Mouse (Mus musculus) Patski (cell line): ENCODE results near the gene Kat2b. TPM values are rescaled to one million over a fixed set of nuclear protein-coding genes. Genes with fewer than 3 reads are reported as not detected.
"Not testable (repeated sequence)": the region's sequence is repeated elsewhere in the genome, so short reads cannot be mapped to it uniquely, and the experiment has no call there.

Experiments
- ATAC-seq: fragments of 100-300 bp; one replicate; pipeline ENCODE4 v1.8.0; 2021
- CTCF ChIA-PET: fragments of 350-600 bp; sonication (Branson Sonifier 250); formaldehyde crosslinking; loops from one replicate; lab custom pipeline; 2022; ENCODE audit warnings: inconsistent platforms; lab: Charles Lee
- POLR2A ChIA-PET: fragments of 350-600 bp; sonication (Branson Sonifier 250); formaldehyde crosslinking; loops from one replicate; lab custom pipeline; 2022; ENCODE audit warnings: antibody characterized with exemption, inconsistent platforms; lab: Charles Lee
- DNase-seq: peaks from one replicate; pipeline ENCODE4 v3.0.0-alpha.2; 2011; ENCODE audit warnings: low read depth, low spot score
- H3K27me3 ChIP-seq: fragments of 371-371 bp; one replicate; pipeline ENCODE4 v1.5.1; 2021
- CTCF ChIP-seq: fragments of 100-300 bp; IDR thresholded peaks from one replicate; pipeline ENCODE4 v1.5.1; 2021
- in situ Hi-C: fragments of 300-500 bp; cut with MboI; formaldehyde crosslinking; loops from 3 replicates; pipeline ENCODE4 v1.11.1; 2018; ENCODE audit warnings: low pct_unique_long_range_greater_than_20kb, mixed read lengths
- polyA plus RNA-seq: library from polyadenylated mRNA; unstranded; gene quantifications from one replicate; pipeline ENCODE4 v1.2.3, GENCODE M21; 2021

Kat2b gene
- polyA plus RNA-seq, 1 experiment from 2014 or later: 53.3 TPM

DNA sequence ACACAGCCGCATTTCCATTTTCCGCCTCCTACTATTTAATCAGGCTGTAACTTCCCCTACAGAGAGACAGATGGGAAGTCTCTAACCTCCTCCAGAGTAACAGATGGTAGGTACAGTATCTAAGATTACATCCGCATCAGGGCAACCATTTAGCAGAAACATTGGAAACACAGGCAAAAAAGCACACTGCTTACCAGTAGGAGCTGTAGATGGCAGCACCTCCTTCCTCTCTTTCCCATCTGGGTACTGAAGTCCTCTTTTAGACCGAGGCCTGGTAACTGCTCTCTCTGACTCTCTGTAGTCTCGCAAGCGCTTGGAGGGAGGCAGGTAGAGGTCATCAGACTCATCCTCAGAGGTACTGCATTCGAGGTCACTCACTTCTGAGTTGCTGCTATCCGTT, 112.1 kb downstream of the Kat2b start:
- TF ChIP-seq CTCF: peak; percentile 53
- DNase-seq: no peak
- POLR2A ChIA-PET: no interaction called here
- H3K27me3 ChIP-seq: no peaks in the 10 kb centered on the region
- in situ Hi-C loops: loop anchor here (25.0 kb wide), 2 partner anchors 484 to 1116 kb away; no protein-coding TSS in a partner anchor
- CTCF ChIA-PET: interaction anchor here (1.1 to 2.1 kb wide), 2 partner anchors 10 to 95 kb away, joined by 3 to 5 read pairs; partner anchors contain the start of gene Sgo1
- peak; percentile 85 for ATAC-seq

DNA sequence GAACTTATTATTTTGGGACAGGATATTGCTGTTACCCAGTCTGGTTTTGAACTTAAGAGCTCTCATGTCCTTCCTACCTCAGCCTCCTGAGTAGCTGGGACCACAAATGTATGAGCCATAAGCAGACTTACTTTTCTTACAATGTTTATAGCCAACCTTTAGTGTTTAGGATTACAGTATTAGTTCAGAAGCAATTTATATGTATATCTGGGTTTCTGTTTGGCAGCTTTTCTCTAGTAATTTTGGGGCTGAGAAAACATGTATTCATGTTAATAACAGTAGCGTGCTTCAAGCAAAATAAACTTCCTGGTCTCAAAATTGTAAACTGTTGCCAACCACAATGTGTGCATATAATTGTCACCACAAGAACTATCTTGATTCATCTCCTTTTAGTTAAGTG, 121.7 kb downstream of the Kat2b start:
- no peak for DNase-seq
- no peak for ATAC-seq
- no peak for TF ChIP-seq CTCF
- in situ Hi-C loops: loop anchor here (25.0 kb wide), 2 partner anchors 474 to 1126 kb away; no protein-coding TSS in a partner anchor
- CTCF ChIA-PET: interaction anchor here (2.1 kb wide), 1 partner anchor 9 kb away, joined by 5 read pairs; no protein-coding TSS in a partner anchor
- POLR2A ChIA-PET: no interaction called here
- no peaks in the 10 kb centered on the region for H3K27me3 ChIP-seq

DNA sequence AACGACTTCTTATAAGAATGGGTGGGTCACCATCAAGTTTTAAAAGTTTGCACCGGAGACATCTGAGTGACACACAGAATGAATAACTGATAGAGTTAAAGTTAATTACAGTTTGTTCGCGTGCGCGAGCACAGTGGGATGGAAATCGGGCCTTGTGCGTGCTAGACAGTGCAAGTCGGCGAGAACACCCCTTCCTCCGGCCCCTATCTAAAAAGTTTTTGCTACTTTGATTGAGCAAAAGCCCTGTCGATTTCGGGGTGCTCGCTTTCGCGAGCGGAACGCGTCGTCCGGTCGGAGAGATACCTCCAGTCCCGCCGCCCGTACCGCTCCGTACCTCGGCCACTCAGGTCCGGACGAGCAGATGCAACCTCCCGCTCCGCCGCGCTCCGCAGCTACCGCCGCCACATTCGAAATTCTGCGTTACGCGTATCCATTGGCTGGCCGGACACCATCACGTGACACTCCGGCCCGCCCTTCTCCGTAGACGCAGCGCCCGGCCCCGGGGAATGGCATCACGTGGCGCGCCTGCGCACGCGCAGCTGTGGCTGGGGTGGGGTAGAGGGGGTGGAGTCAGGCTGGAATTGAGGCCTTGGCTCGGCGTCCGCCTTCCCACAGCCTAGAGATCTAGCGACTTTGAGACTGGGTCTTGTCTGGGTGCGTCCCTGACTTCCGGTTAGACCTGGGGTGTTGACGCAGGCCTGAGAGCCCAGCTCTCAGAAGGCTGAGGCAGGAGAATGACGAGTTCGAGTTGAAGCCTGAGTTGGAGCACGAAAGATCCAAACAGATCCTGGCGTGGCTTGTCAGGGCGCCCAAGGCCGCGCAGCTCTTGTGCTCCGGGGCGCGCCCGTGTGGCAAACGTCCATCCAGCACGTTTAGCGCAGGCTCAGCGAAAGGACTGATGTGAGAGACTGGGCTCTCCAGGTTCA, 122.5 kb downstream of the Kat2b start, which contains the start of gene Sgo1:
Gene Sgo1 (minus strand): TSS at position 457 of the 926 bp plus-strand sequence.
- ChIA-PET CTCF (interaction anchor here (1.1 to 2.1 kb wide), 2 partner anchors 10 to 159 kb away, joined by 4 to 5 read pairs; no protein-coding TSS in a partner anchor), POLR2A (interaction anchor here (0.6 to 1.3 kb wide), 2 partner anchors 15 to 18 kb away, joined by 4 to 5 read pairs; no protein-coding TSS in a partner anchor)
- in situ Hi-C loops: loop anchor here (25.0 kb wide), 2 partner anchors 473 to 1127 kb away; no protein-coding TSS in a partner anchor

DNA sequence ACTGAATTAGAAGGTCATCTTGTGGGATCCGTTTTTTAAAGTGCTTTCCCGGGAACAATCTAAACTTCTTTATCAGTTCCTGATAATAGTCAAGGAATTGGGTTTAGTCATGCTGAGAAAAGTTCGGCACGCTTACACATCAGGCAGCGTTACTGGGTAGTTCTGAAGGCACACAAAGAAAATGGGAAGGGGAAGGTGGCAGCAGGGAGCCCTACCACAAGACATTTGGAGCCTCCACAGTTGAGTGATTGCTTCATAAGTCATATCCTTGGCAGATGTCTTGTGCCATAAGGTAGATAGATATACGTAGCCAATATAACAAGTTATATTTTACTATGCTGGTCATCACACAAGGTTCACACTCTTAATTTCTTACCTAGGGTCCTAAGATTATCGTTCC, 123.3 kb downstream of the Kat2b start:
- ChIA-PET CTCF (interaction anchor here (1.1 kb wide), 1 partner anchor 160 kb away, joined by 4 read pairs; no protein-coding TSS in a partner anchor), POLR2A (interaction anchor here (1.3 kb wide), 1 partner anchor 16 kb away, joined by 4 read pairs; no protein-coding TSS in a partner anchor)
- no peak for DNase-seq
- in situ Hi-C loops: loop anchor here (5.0 to 25.0 kb wide), 4 partner anchors 145 to 1128 kb away; no protein-coding TSS in a partner anchor
- no peak for TF ChIP-seq CTCF
- no peaks in the 10 kb centered on the region for H3K27me3 ChIP-seq
- no peak for ATAC-seq

More for the DNA sequence above, 122.5 kb downstream of the Kat2b start, which contains the start of gene Sgo1:
- no peaks in the 10 kb centered on the region for H3K27me3 ChIP-seq
- peak; percentile 85 for DNase-seq
- peak; percentile 96 for ATAC-seq
- TF ChIP-seq CTCF: peak; percentile 77

DNA sequence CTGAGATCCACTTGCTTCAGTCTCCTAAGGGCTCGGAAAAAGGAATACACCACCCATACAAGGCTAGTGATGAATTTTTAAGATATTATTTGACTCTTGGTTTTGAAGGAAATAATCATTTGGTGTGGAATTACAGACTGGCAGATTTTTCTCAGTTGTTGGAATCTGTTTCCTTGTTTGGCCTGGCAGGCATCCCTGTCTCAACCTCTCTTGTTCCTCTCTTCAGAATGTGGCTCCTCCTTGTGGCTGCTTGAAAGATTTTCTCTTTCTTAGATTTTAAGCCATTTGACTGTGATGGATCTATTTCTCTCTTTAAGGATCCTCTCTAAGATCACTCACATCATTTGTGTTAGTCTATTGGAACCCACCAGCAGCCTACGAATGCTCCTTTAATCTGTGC, 127.4 kb downstream of the Kat2b start:
- in situ Hi-C loops: loop anchor here (5.0 to 25.0 kb wide), 4 partner anchors 141 to 1132 kb away; no protein-coding TSS in a partner anchor
- DNase-seq: no peak
- POLR2A ChIA-PET: interaction anchor here (0.6 kb wide), 1 partner anchor 360 kb away, joined by 7 read pairs; no protein-coding TSS in a partner anchor
- H3K27me3 ChIP-seq: no peaks in the 10 kb centered on the region
- ATAC-seq: no peak
- TF ChIP-seq CTCF: peak; percentile 65
- CTCF ChIA-PET: interaction anchor here (1.2 to 2.0 kb wide), 2 partner anchors 10 to 180 kb away, joined by 3 to 4 read pairs; no protein-coding TSS in a partner anchor

DNA sequence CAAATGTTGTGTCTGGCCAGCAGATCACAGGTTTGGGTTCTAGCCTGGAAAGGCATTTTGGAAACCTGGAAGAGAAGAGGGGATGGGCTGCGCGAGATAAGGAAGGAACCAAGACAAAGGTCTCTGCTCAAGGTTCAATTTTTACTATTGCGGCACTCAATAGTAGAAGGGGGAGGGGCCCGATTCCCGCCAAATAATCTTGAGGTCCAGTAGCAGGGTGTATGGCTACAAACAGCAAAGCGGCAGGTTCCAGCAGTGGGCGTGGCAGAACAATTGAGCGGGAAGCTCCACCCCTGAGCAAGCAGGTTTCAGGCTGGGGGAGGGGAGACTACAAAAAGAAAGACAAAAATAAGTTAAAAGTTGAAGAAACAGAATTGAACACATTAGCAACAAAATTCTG, 130.9 kb downstream of the Kat2b start:
- CTCF ChIA-PET, DNase-seq, POLR2A ChIA-PET, H3K27me3 ChIP-seq, ATAC-seq: not testable (repeated sequence)
- in situ Hi-C loops: loop anchor here (10.0 to 25.0 kb wide), 3 partner anchors 137 to 1135 kb away; no protein-coding TSS in a partner anchor

DNA sequence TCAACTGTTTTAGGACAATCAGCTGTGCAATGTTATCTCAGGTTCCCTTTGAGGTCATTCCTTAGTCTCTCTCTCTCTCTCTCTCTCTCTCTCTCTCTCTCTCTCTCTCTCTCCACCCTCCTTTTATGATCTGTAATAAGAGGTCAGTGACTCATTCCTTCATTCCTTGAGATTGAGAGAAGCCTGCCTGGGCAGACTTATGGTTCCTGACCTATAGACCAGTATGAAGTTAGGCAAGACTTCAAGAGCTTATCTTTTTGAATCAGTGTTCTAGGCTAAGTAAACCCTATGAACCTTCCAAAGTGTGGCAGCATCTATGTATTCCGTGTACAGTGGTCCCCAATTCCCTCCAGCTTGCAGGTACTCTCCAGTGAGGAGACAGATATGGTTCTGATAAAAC, 147.8 kb downstream of the Kat2b start:
- H3K27me3 ChIP-seq: no peaks in the 10 kb centered on the region
- in situ Hi-C loops: no loop called here
- POLR2A ChIA-PET: no interaction called here
- CTCF ChIA-PET: no interaction called here
- DNase-seq (no peak), ATAC-seq (no peak)
- TF ChIP-seq CTCF: no peak

DNA sequence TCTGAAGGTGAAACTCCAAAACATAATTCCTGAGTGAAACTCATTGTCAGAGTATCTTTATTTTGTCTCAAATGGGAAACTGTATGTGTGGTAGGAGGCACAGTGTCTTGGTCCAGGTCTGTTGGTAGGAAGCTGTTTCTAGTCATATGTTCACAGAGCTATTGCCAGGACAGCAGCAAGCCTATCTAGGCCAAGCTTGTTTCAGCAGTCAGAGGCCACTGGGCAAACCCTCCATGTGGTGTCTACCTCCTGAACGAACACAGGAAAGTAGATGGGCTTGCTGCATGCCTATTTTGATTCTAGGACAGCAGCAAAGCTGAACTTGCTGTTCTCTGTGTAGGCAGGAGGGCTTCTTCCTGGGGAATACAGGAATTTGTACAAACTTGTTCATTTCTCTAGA, 148.5 kb downstream of the Kat2b start:
- CTCF ChIA-PET: not testable (repeated sequence)

GRCm38 (mm10) chr17:53718474-53718873, 151.8 kb downstream of the Kat2b start:
- no peaks in the 10 kb centered on the region for H3K27me3 ChIP-seq
- CTCF ChIA-PET: no interaction called here
- DNase-seq (no peak), ATAC-seq (no peak)
- in situ Hi-C loops: no loop called here
- POLR2A ChIA-PET: no interaction called here
- no peak for TF ChIP-seq CTCF

More for the DNA sequence above, 148.5 kb downstream of the Kat2b start:
- H3K27me3 ChIP-seq, DNase-seq, ATAC-seq, POLR2A ChIA-PET, in situ Hi-C loops: not testable (repeated sequence)

- CTCF ChIA-PET, DNase-seq, H3K27me3 ChIP-seq, in situ Hi-C loops, ATAC-seq, POLR2A ChIA-PET: not testable (repeated sequence)
These were observed 152.3 kb downstream of the Kat2b start for GRCm38 (mm10) chr17:53718916-53719315.

Other genes with a start within 250 kb of the Kat2b start
- 0.18 TPM for gene Efhb, start 103.5 kb upstream of the Kat2b start, polyA plus RNA-seq
- gene Rab5a, start 87.6 kb upstream of the Kat2b start, polyA plus RNA-seq: 93.7 TPM
- 0.12 TPM for gene Pp2d1, start 27.4 kb upstream of the Kat2b start, polyA plus RNA-seq
- 13.6 TPM for gene Sgo1, start 122.5 kb downstream of the Kat2b start, polyA plus RNA-seq